Mouse (Mus musculus) gastrocnemius, adult 8-10 months (tissue): ENCODE measurements around the gene Gna12. TPM values are rescaled to one million over a fixed set of nuclear protein-coding genes. Genes with fewer than 3 reads are reported as not detected.
A peak's percentile ranks its signal among the peaks of the same experiment; 100 is the strongest.

Experiments used
- DNase-seq, 2 experiments: peaks; one replicate each; pipeline ENCODE4 v3.0.0; 2022; ENCODE audit warnings: low spot score in 2 of 2
- total RNA-seq, 4 experiments: library from RNA; stranded (reverse); gene quantifications; 2 replicates each; pipeline ENCODE4 v1.2.4; 2022

Gna12 gene
- 10 to 100 TPM; 21.4 to 30.8 (median 24.5) TPM for total RNA-seq

- DNase-seq = peak; percentile 95 to 98
These were observed at the start of gene Gna12 for GRCm38 (mm10) chr5:140830314-140831063. Gene Gna12 (minus strand): TSS chr5:140830431.

- no peak for DNase-seq
These were observed 48.4 kb upstream of the Gna12 start for GRCm38 (mm10) chr5:140878644-140879043.

- no peak for DNase-seq
These were observed 43.6 kb upstream of the Gna12 start for GRCm38 (mm10) chr5:140873736-140874307.

GRCm38 (mm10) chr5:140873039-140873551 is 42.9 kb upstream of the Gna12 start:
- no peak for DNase-seq

- DNase-seq = no peak
These were observed 42.4 kb upstream of the Gna12 start for GRCm38 (mm10) chr5:140872532-140873038.

GRCm38 (mm10) chr5:140871241-140871640 is 41.0 kb upstream of the Gna12 start:
- DNase-seq = no peak

GRCm38 (mm10) chr5:140869034-140869433 is 38.8 kb upstream of the Gna12 start:
- no peak for DNase-seq

- DNase-seq = no peak
These were observed 29.5 kb upstream of the Gna12 start for GRCm38 (mm10) chr5:140859730-140860129.

GRCm38 (mm10) chr5:140858335-140858734 is 28.1 kb upstream of the Gna12 start:
- no peak for DNase-seq

- no peak for DNase-seq
These were observed 27.4 kb upstream of the Gna12 start for GRCm38 (mm10) chr5:140857432-140858154.

- no peak for DNase-seq
These were observed 25.8 kb upstream of the Gna12 start for GRCm38 (mm10) chr5:140855909-140856530.

GRCm38 (mm10) chr5:140854700-140855099 is 24.5 kb upstream of the Gna12 start:
- DNase-seq = no peak

- DNase-seq = no peak
These were observed 23.5 kb upstream of the Gna12 start for GRCm38 (mm10) chr5:140853723-140854122.

- no peak for DNase-seq
These were observed 22.3 kb upstream of the Gna12 start for GRCm38 (mm10) chr5:140852435-140852996.

GRCm38 (mm10) chr5:140847300-140847729 is 17.1 kb upstream of the Gna12 start:
- no peak for DNase-seq

GRCm38 (mm10) chr5:140841942-140842341 is 11.7 kb upstream of the Gna12 start:
- no peak for DNase-seq

- no peak for DNase-seq
These were observed 817 bp upstream of the Gna12 start for GRCm38 (mm10) chr5:140831064-140831431.

- peak; percentile 22 to 35 for DNase-seq
These were observed 328 bp downstream of the Gna12 start for GRCm38 (mm10) chr5:140829911-140830294.

- no peak for DNase-seq
These were observed 935 bp downstream of the Gna12 start for GRCm38 (mm10) chr5:140829081-140829910.

GRCm38 (mm10) chr5:140828363-140828762 is 1.9 kb downstream of the Gna12 start:
- no peak for DNase-seq
